Mouse (Mus musculus) embryo, embryonic 9.5 days (tissue): ENCODE measurements at regions not wholly inside any gene's neighbourhood (a gene's known extent, or its start where the extent isn't known, plus 50 kb on each side); places are given as distances from the start of the nearest gene placed in this dataset.

Experiments
- DNase-seq: peaks from one replicate; pipeline ENCODE4 v3.0.0-alpha.2; 2017; ENCODE audit errors: extremely low spot score

DNA sequence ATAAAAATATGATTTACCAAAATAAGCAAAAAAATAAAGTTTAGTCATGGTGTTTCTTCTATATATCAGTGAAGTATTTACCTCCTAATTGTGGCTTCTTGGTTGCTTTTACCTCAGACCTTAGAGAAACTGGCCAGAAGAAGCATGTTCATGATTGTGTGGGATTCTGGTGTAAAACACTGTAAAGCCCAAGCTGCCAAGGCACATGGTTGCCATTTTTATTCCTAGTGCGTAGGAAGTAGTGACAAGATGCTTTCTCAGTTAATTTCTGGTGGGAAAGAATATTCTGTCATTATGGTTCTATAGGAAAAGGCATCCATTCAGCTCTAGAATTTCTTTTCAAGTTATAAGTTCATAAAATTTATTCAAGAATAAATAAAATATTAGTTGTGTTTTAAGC is 805.2 kb downstream of the Olfm4 start:
- DNase-seq: no peak

DNA sequence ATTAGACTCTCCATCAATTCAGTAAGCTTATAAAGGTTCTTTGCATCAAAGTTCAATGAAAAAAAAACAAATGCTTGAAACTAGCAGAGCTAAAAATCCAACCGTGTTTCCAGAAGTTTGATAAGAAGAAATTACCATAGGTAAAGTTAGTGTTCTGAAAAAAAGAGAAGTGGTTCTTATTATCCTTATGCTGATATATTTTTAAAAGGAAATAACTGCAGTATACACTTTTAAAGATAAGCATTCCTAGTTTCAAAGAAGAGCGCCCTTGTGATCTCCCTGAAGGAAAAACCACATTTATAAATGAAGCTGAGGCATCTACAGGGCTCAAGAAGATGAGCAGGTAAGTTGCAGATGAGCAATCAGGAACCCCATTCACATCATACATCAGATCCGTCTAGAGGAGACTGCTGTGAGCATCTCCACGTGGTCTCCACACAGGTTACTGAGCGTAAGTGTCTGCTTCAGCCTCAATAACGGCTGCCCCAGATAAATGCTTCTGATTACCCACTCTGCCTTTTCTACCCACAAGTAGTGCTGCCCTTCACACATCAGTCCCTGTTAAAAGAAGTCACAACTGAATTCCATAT is 815.6 kb downstream of the Olfm4 start:
- no peak for DNase-seq

DNA sequence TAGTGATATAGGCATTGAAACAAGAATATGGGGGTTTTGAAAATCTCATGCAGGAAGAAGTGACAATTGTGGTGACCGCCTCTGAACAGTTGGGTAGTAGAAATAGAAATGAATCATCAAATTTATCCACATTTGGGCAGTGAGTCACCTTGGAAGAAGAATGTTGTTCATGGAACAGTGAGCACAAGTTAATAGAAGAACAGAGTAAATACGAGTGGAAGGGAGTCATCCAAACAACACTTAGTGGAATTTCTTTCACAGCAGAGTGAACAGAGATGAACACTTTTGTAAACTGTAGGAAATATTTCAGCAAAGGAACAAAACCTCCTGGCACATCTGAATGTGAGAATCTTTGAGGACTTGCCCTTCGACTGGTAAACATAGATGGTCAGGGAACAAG is 846.6 kb downstream of the Olfm4 start:
- no peak for DNase-seq

DNA sequence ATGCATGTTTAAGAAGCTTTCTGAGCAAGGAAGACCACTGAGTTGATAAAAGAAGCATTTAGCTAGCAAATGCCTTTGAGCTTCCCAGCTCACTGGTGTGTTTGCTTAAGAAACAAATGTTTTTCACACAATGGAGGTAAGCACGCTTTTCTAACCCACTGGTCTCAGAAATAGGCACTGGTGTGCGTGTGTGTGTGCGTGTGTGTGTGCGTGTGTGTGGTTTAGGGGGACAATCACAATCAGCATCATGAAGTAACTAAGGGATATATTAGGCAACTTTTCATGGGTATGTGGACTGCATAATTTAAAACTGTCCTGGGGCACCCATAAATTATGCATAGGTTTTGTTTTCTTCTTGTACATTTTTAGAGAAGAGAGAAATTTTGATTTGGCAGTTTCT is 860.7 kb downstream of the Olfm4 start:
- no peak for DNase-seq

DNA sequence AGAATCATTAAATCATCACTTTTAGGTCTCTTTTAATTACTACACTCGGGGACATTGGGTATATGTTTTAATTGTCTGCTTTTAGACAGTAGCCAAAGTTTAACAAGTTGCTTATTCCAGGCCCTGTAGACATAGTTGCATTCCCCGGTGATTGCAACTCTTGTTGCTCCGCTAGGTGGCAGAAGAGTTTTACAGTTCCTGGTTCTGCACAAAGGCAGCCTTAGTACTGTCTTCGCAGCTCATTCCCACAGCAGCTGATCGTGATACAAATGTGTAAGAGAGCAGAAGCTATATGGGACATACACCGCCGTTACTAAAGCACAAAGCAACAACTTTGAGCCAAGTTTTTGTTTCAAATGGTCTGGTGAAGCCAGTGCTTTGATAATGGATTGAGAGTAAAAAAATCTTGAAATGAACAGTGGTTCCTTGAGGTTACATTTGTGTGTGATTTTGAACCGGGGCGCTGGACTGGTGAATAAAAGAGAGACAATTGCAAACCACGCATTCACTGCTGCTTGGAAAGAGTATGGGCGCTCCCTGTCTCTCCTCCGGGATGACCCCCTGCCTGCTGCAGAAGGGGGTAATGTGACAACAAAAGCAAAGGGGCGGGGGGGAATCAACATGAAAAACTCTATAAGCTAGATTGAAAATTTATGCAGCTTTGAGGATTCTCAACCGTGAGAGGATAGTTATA is 861.8 kb downstream of the Olfm4 start:
- peak; percentile 74 for DNase-seq

DNA sequence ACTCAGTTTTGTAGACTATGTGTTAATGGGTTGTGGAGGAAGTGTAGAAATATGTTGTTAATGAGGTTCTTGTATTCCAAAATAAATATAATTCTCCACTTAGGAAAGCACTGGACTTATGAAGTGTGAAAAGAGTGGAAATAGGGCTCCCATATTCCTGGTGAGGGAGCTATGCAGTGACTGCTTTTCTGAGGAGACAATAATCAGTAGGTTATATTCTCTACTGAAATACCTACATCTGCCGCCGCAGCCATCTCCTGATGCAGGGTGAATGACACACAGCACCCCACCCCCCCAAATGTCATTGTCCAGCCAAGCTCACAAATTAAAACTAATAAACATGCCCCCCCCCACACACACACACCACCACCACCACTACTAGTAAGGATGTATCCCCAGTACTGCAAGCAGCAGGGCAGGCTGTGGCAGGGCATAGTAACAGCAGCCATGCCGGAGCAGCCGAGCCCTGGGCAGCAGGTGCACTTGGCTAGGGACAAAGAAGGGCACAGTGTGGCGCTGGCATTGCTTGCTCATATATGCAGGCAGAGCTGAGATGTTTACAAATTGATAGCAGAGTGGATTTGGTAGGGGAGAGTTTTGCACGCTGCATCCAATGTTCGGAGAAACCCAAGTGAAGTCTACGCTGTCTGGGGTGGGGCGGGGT is 862.7 kb downstream of the Olfm4 start:
- DNase-seq: no peak
